ENCODE assay signal across 14 mouse cellular contexts in genomic region chr4:142054580-142054979, GRCm38 (mm10). TPM values are rescaled to one million over a fixed set of nuclear protein-coding genes. Genes with fewer than 3 reads are reported as not detected.
DNase-seq lines count a peak whose midpoint lies in the region; ATAC-seq and TF ChIP-seq lines count a peak whose summit lies in the region.
"Had no signal": no experiment of that assay in that cellular context is flagged by ENCODE, and none has a peak within 500 bp of the region (broad histone marks: within the 10 kb centered on the region; RNA-seq: fewer than 3 reads in every experiment).

No protein-coding gene starts in this region.

- H3K4me2 ChIP-seq in intestine, postnatal 0 days (replicated peaks; ENCODE audit: low read depth), result no peak overlapping the region
- H3K4me2 ChIP-seq in stomach, embryonic 16.5 days (ENCODE audit: low read depth, low read length), result no peak overlapping the region
- no peak overlapping the region for H3K4me2 ChIP-seq in hindbrain, embryonic 13.5 days
- H3K4me2 ChIP-seq: hindbrain, embryonic 12.5 days; liver, embryonic 15.5 days had no signal

- H3K4me1 ChIP-seq in heart, adult 2 months (ENCODE audit: control insufficient read depth, insufficient read depth, low read length), result peaks cover 5% of the 10 kb centered on the region
- H3K4me1 ChIP-seq in intestine, postnatal 0 days (replicated peaks; ENCODE audit: control insufficient read depth, insufficient read depth, low read length), result peaks cover 13% of the 10 kb centered on the region
- H3K4me1 ChIP-seq in stomach, embryonic 16.5 days (ENCODE audit: control insufficient read depth, insufficient read depth, low read length), result peaks cover 34% of the 10 kb centered on the region
- H3K4me1 ChIP-seq in hindbrain, embryonic 13.5 days (replicated peaks), result 0 out of 2 replicates have a peak, but pooled peaks cover 3% of the 10 kb centered on the region

- H3K79me2 ChIP-seq in heart, adult 2 months (replicated peaks; ENCODE audit: control insufficient read depth, insufficient read depth, low read length), result no peaks in the 10 kb centered on the region

- H3K27me3 ChIP-seq in heart, adult 2 months (ENCODE audit: control insufficient read depth, insufficient read depth, low read length), result no peaks in the 10 kb centered on the region
- H3K27me3 ChIP-seq in intestine, postnatal 0 days (replicated peaks; ENCODE audit: control insufficient read depth, insufficient read depth, low read length), result no peaks in the 10 kb centered on the region
- no peaks in the 10 kb centered on the region for H3K27me3 ChIP-seq in stomach, embryonic 16.5 days (ENCODE audit: control insufficient read depth, insufficient read depth, low read length)
- no peaks in the 10 kb centered on the region for H3K27me3 ChIP-seq in hindbrain, embryonic 13.5 days
- H3K27me3 ChIP-seq: hindbrain, embryonic 12.5 days; liver, embryonic 15.5 days had no signal

- DNase-seq in heart, adult 2 months, result no peak
- DNase-seq in heart, postnatal 14 days, result no peak
- peak; percentile 12 for DNase-seq in layer of hippocampus, adult 9-11 months
- DNase-seq in layer of hippocampus, adult 11-12 months (ENCODE audit: low spot score), result no peak
- no peak for DNase-seq in T-cell, adult 2 months (ENCODE audit: low spot score)
- DNase-seq: adrenal gland, postnatal 14 days; B cell, adult 2 months; kidney, postnatal 10 days; thymus, adult 18-20 months had no signal

- ATAC-seq in intestine, postnatal 0 days, result no peak
- ATAC-seq in stomach, embryonic 16.5 days (ENCODE audit: insufficient read depth, low FRiP score), result no peak
- ATAC-seq in hindbrain, embryonic 13.5 days (ENCODE audit: low FRiP score), result no peak

- 87% methylated on average over 11 of the region's 11 CpGs for WGBS in heart, adult 2 months
- WGBS in intestine, postnatal 0 days, result 75% methylated on average over 11 of the region's 11 CpGs
- WGBS in stomach, embryonic 16.5 days, result 83% methylated on average over 11 of the region's 11 CpGs
- 87% methylated on average over 11 of the region's 11 CpGs for WGBS in hindbrain, embryonic 13.5 days

- no peaks in the 10 kb centered on the region for H3K9me3 ChIP-seq in intestine, postnatal 0 days (ENCODE audit: control insufficient read depth)
- no peaks in the 10 kb centered on the region for H3K9me3 ChIP-seq in stomach, embryonic 16.5 days (replicated peaks; ENCODE audit: control insufficient read depth, low read length)
- no peaks in the 10 kb centered on the region for H3K9me3 ChIP-seq in hindbrain, embryonic 13.5 days
- H3K9me3 ChIP-seq: hindbrain, embryonic 12.5 days; liver, embryonic 15.5 days had no signal

- no peak for TF ChIP-seq EP300 in heart, adult 2 months (IDR thresholded peaks at IDR 0.05; ENCODE audit: insufficient read depth, low read depth, low read length)

- H3K36me3 ChIP-seq in heart, adult 2 months (ENCODE audit: control insufficient read depth, insufficient read depth, low read length), result no peaks in the 10 kb centered on the region
- no peaks in the 10 kb centered on the region for H3K36me3 ChIP-seq in intestine, postnatal 0 days (ENCODE audit: control insufficient read depth, insufficient read depth)
- no peaks in the 10 kb centered on the region for H3K36me3 ChIP-seq in stomach, embryonic 16.5 days (ENCODE audit: control insufficient read depth, insufficient read depth, low read length)
- no peaks in the 10 kb centered on the region for H3K36me3 ChIP-seq in hindbrain, embryonic 13.5 days
- H3K36me3 ChIP-seq: hindbrain, embryonic 12.5 days; liver, embryonic 15.5 days had no signal

- TF ChIP-seq CTCF in heart, adult 2 months (IDR thresholded peaks at IDR 0.05), result no peak
- TF ChIP-seq CTCF in intestine, postnatal 0 days (IDR thresholded peaks at IDR 0.05; ENCODE audit: low read depth), result no peak

- H3K4me3 ChIP-seq in heart, adult 2 months, result no peak overlapping the region
- H3K4me3 ChIP-seq in intestine, postnatal 0 days (ENCODE audit: low read depth, low read length), result no peak overlapping the region
- no peak overlapping the region for H3K4me3 ChIP-seq in stomach, embryonic 16.5 days (replicated peaks; ENCODE audit: low read length)
- H3K4me3 ChIP-seq in hindbrain, embryonic 13.5 days, result no peak overlapping the region
- H3K4me3 ChIP-seq: hindbrain, embryonic 12.5 days; liver, embryonic 15.5 days had no signal

- no peak for TF ChIP-seq POLR2A in heart, adult 2 months (IDR thresholded peaks at IDR 0.05; ENCODE audit: insufficient read depth, low read depth, low read length)

- no peak overlapping the region for H3K9ac ChIP-seq in heart, adult 2 months (ENCODE audit: low read depth, low read length)
- H3K9ac ChIP-seq in intestine, postnatal 0 days (ENCODE audit: low read depth, low read length), result no peak overlapping the region
- no peak overlapping the region for H3K9ac ChIP-seq in stomach, embryonic 16.5 days (ENCODE audit: low read length)
- no peak overlapping the region for H3K9ac ChIP-seq in hindbrain, embryonic 13.5 days
- H3K9ac ChIP-seq: hindbrain, embryonic 12.5 days; liver, embryonic 15.5 days had no signal

- H3K27ac ChIP-seq in heart, adult 2 months, result peak overlapping the region; percentile 72
- H3K27ac ChIP-seq in intestine, postnatal 0 days (ENCODE audit: low read depth, low read length), result peak overlapping the region; percentile 90; the same call in 1 of the 2 replicates
- H3K27ac ChIP-seq in stomach, embryonic 16.5 days (ENCODE audit: low read length), result peak overlapping the region; percentile 15; the same call in 1 of the 2 replicates
- no peak overlapping the region for H3K27ac ChIP-seq in hindbrain, embryonic 13.5 days
- H3K27ac ChIP-seq: hindbrain, embryonic 12.5 days had no signal

- intact Hi-C loops in heart, adult 2 months (cut with DNase I), result no loop called here
- intact Hi-C loops in heart, postnatal 14 days (cut with DNase I), result no loop called here

RNA-seq across cellular contexts. Expression of gene Tmem51, which starts 29.5 kb away (rescaled TPM):
- 1 to 10 TPM; 5.5 to 6.0 TPM for total RNA-seq in heart, adult 2 months (2021)
- 9.9 and 13.1 TPM in 2 replicates for polyA plus RNA-seq in heart, adult 2 months (2012; rRNA removed)
- total RNA-seq in heart, postnatal 14 days (2021), result 10 to 100 TPM; 12.0 to 12.7 TPM
- polyA plus RNA-seq in intestine, postnatal 0 days (2015; fragmentation: Nextera tagmentation; extraction: Ambion mirVana), result 212 and 256 TPM in 2 replicates
- 79.2 and 87.9 TPM in 2 replicates for polyA plus RNA-seq in stomach, embryonic 16.5 days (2015; fragmentation: Nextera tagmentation; extraction: Ambion mirVana)
- polyA plus RNA-seq in hindbrain, embryonic 13.5 days (2015; fragmentation: Nextera tagmentation; extraction: Ambion mirVana), result 5.6 and 6.4 TPM in 2 replicates

RNA-seq across cellular contexts. Expression of gene Fhad1, which starts 39.7 kb away (rescaled TPM):
- total RNA-seq in heart, adult 2 months (2021), result under 1 TPM; 0.47 to 0.55 TPM
- polyA plus RNA-seq in heart, adult 2 months (2012; rRNA removed), result 0.47 and 0.53 TPM in 2 replicates
- under 1 TPM; 0.17 to 0.48 TPM for total RNA-seq in heart, postnatal 14 days (2021)
- polyA plus RNA-seq in intestine, postnatal 0 days (2015; fragmentation: Nextera tagmentation; extraction: Ambion mirVana), result 1.2 and 1.4 TPM in 2 replicates
- polyA plus RNA-seq in stomach, embryonic 16.5 days (2015; fragmentation: Nextera tagmentation; extraction: Ambion mirVana), result 5.3 and 5.8 TPM in 2 replicates
- 5.0 and 5.9 TPM in 2 replicates for polyA plus RNA-seq in hindbrain, embryonic 13.5 days (2015; fragmentation: Nextera tagmentation; extraction: Ambion mirVana)
